Mouse (Mus musculus) liver (tissue): Measurements from ENCODE around the gene Evx1.

Source experiments
- DNase-seq: peaks from one replicate; pipeline ENCODE4 v3.0.0-alpha.2; 2020; ENCODE audit warnings: mixed read lengths

Evx1 gene

GRCm38 (mm10) chr6:52313391-52314303, at the start of gene Evx1:
Evx1 (plus strand) TSS chr6:52313498.
- no peak for DNase-seq

DNA sequence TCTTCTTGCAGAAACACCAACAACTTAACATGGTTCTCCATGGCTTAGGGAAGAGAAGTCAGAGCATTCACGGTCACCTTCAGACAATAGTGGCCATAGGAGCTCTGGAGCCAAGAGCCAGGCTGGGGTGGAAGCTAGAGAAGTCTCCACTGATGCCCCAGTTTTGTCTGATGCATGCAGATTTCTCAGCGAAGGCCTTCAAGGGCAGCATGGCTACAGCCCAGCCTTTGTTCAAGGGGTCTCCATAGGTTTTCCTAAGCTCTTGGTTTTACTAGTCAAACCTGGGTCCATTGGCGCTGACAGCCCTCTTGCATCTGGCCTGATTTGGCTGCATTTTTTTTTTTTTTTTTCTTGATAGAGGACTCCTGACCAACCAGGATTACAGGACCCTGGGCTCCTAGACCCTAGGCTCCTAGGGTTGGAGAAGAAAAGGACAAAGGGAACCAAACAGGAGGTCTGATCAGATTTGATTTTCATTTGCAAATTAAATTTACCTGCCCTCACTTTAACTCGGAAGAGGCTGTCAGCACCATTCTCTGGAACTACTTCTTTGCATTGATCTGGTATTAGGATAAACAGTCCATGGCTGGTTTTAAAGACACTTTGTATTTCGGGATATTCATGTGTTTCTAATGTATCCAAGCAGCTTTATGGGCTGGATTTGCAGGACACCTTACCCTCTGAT, 49.0 kb upstream of the Evx1 start:
- no peak for DNase-seq

DNA sequence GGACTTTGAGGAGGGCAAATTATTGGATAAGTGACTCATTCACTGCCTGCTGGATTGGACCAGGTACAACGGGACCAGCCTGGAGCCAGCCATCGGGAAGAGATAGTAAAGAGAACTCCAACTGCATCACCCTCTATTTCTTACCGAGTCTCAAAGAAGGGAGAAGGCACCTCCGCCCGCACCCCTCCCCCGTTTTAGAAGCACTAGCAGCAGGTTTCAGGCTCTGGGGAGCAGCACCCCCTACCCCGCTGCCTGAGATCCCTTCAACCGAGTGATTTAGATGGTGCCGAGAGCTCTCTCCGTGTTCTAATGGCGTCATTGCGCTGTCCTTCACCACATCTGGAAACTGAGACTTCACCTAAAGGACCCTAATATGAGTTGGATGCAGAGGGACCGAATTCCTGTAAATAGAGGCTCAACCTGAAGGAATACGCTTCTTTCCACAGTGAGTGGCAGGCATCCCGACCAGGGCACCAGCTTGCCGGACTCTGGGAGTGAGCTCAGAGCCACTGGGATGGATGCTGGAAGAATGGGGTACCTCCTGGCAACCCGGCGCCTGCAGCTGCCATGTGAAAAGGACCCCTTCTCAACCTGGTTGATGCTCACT, 47.9 kb upstream of the Evx1 start:
- DNase-seq = no peak

DNA sequence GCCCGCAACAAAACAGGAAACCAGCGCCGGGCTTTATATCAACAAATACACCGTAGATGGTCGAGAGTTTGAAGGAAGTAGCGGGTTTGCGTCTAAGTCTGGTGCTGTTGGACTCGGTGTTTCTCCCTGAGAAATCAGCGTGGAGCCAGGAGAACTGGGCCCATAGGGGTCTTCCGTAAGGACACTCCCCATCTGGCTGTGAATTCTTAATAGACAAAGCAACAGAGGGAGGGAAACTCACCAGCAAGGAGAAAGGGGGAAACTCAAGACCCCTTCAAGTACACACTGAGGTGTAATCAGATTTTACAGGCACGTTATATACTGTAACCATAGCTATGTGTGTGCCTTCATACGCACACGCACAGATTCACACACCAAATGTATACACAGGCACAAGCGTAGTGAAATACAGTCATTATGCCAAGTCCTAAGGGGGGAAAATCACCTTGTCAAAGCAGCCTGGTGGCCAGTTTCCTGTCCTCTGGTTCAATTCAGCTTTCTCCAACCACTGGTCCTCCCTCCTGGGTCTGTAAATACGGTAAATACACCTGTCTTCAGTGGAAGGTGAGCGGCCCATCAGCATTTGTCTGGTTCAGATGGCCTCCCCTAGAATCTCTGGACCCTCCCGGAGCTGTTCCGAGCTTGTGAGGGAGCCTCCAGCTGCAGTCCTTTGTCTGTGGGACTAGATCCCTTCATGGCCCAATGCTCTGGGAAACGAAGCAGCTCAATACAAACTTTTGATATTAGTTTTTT, 47.2 kb upstream of the Evx1 start:
- DNase-seq = no peak

DNA sequence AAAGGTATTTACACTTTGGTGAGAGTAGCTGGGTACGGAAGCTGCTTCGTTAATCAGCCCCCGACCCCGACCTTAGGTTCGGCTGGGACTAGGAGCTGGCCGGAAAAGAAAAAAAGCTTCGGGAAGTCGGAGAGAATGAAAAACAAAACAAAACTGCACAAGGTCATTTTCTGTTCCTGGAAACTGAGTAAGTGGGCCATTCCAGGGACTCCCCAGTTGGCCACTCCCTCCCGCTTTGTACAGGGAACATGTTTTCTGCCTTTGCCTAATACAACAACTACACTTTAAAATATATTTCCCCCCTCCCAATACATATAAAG, 46.7 kb upstream of the Evx1 start:
- no peak for DNase-seq

DNA sequence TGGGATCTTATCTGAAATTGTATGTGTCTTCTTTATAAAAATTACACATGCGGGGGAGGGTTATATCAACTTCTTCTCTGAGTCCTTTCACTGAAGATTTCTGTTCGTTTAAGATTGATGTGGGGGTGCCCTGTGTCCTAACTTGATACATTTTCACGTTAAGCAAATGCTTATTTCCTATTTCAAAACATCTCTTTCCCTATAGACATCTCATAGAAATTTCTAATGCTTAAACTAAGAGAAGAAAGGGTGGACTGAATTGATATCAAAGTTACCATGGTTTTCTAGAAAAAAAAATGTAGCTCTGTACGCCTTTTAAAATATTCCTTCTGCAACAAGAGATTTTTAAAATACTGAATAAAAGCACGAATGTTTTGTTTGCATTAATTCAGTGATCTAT, 46.1 kb upstream of the Evx1 start:
- no peak for DNase-seq

- no peak for DNase-seq
Observed at GRCm38 (mm10) chr6:52267691-52268090, 45.6 kb upstream of the Evx1 start.

DNA sequence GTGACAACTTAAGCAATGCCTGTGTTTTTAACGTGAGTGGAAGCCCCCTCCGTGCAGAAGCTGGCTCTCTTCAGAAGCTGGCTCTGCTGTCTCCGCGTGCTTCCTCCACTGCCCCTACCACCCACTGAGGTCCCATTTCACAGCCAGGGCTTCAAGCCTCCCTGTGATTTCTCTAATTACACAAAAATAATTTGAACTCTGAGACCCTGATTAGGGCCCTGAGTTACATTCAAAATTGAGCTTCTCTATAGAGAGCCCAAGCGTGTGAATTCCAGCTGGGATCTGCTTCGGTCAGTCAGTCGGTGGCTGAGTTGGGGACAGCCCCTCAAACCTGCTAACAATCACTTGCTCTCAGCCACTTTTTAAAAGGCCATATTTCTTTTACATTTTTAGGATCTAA, 45.0 kb upstream of the Evx1 start:
- no peak for DNase-seq

GRCm38 (mm10) chr6:52268756-52269155, 44.5 kb upstream of the Evx1 start:
- no peak for DNase-seq

GRCm38 (mm10) chr6:52270494-52271480, 42.5 kb upstream of the Evx1 start:
- DNase-seq = no peak

- no peak for DNase-seq
Observed at GRCm38 (mm10) chr6:52272766-52273655, 40.3 kb upstream of the Evx1 start.

GRCm38 (mm10) chr6:52273656-52274280, 39.5 kb upstream of the Evx1 start:
- no peak for DNase-seq

GRCm38 (mm10) chr6:52274576-52274975, 38.7 kb upstream of the Evx1 start:
- no peak for DNase-seq

GRCm38 (mm10) chr6:52275563-52276280, 37.6 kb upstream of the Evx1 start:
- DNase-seq = no peak

DNA sequence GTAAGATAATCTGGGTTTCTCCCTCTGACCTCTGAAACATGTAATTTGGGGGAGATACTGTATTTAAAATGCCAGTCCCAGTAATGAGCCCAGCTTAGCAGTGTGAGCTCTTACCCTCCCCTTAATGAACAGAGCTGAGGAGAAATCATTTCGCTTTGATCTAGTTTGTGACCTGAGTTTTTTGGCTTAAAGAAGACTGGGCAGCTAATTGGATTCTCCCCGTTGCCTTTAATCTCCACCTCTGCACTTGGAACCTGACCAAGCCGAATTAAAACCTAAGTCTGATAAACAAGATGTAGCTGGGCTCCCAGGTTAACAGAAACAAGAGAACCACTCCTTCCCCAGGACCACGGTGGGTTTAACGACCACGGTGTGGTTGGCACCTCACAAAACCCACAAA, 36.9 kb upstream of the Evx1 start:
- DNase-seq = no peak

GRCm38 (mm10) chr6:52276920-52277319, 36.4 kb upstream of the Evx1 start:
- DNase-seq = no peak

GRCm38 (mm10) chr6:52281084-52281483, 32.2 kb upstream of the Evx1 start:
- DNase-seq = no peak

- no peak for DNase-seq
Observed at GRCm38 (mm10) chr6:52283896-52284295, 29.4 kb upstream of the Evx1 start.

- no peak for DNase-seq
Observed at GRCm38 (mm10) chr6:52290186-52290585, 23.1 kb upstream of the Evx1 start.
